Mouse (Mus musculus) thymus, adult 2 months (tissue): ENCODE measurements around the gene Arid5a.

Source experiments
- CTCF ChIP-seq: fragments of 200-500 bp; IDR thresholded peaks from 2 replicates; pipeline ENCODE4 v1.5.1; 2012; ENCODE audit warnings: mild to moderate bottlenecking, control low read depth, low read length, moderate library complexity, borderline replicate concordance; ENCODE audit not compliant: control insufficient read depth, poor library complexity, insufficient read depth; ENCODE audit errors: extremely low read depth
- POLR2A ChIP-seq: fragments of 200-500 bp; IDR thresholded peaks from 2 replicates; pipeline ENCODE4 v1.6.1; 2012; ENCODE audit warnings: mild to moderate bottlenecking, low read length, control low read depth, moderate library complexity; ENCODE audit not compliant: control insufficient read depth, poor library complexity, insufficient read depth; ENCODE audit errors: extremely low read depth

DNA sequence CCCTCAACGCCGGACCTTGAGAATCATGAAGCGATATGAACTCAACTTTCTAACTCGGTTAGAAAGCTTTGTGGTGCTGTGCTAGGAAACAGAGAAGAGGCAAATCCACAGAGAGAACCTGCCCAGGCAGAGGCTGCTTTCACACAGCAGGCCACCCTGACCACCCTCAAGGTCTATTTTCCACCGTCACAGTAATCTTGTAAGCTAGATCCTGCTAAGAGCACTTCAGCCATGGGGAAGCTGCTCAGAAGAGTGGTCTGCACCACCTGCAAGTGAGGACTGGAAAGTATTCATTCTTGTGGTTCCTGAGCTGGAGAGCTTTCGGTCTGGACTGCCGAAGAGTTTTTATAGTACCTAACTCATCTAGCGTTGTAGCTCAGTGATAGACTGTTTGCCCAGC lies 5.3 kb upstream of the Arid5a start:
- TF ChIP-seq CTCF (no peak), POLR2A (no peak)
